Mouse (Mus musculus) liver, postnatal 0 days (tissue): ENCODE data around the gene Cryz. TPM values are rescaled to one million over a fixed set of nuclear protein-coding genes. Genes with fewer than 3 reads are reported as not detected.

Experiments
- ATAC-seq: fragments of 200-750 bp; cut with Nextera tagmentation; 2 replicates; pipeline ENCODE4 v1.8.0; 2017; ENCODE audit warnings: mild to moderate bottlenecking, moderate library complexity
- DNase-seq: peaks from one replicate; pipeline ENCODE4 v3.0.0-alpha.2; 2016
- H3K27ac ChIP-seq: fragments of 300-500 bp; sonication (generic); 2 replicates; pipeline ENCODE4 v1.5.1; 2014; ENCODE audit warnings: antibody characterized with exemption, moderate library complexity, mild to moderate bottlenecking, low read depth
- H3K27me3 ChIP-seq: fragments of 300-500 bp; sonication (generic); 2 replicates; pipeline ENCODE4 v1.6.1; 2014; ENCODE audit warnings: low read length, control low read depth, mixed read lengths; ENCODE audit not compliant: insufficient read depth
- H3K36me3 ChIP-seq: fragments of 300-500 bp; sonication (generic); replicated peaks from 2 replicates; pipeline ENCODE4 v1.6.1; 2014; ENCODE audit warnings: mild to moderate bottlenecking, control low read depth, low read length, moderate library complexity, mixed read lengths; ENCODE audit not compliant: insufficient read depth
- H3K4me1 ChIP-seq: fragments of 300-500 bp; sonication (generic); 2 replicates; pipeline ENCODE4 v1.6.1; 2014; ENCODE audit warnings: antibody characterized with exemption, mild to moderate bottlenecking, control low read depth; ENCODE audit not compliant: insufficient read depth
- H3K4me2 ChIP-seq: fragments of 300-500 bp; sonication (generic); 2 replicates; pipeline ENCODE4 v1.6.1; 2014; ENCODE audit warnings: low read depth, mild to moderate bottlenecking, low read length, moderate library complexity, mixed read lengths
- H3K4me3 ChIP-seq: fragments of 300-500 bp; sonication (generic); 2 replicates; pipeline ENCODE4 v1.5.1; 2014; ENCODE audit warnings: low read depth, low read length
- H3K9ac ChIP-seq: fragments of 300-500 bp; sonication (generic); replicated peaks from 2 replicates; pipeline ENCODE4 v1.6.1; 2014; ENCODE audit warnings: mild to moderate bottlenecking, moderate library complexity
- H3K9me3 ChIP-seq: fragments of 300-500 bp; sonication (generic); 2 replicates; pipeline ENCODE4 v1.6.1; 2016; ENCODE audit warnings: mild to moderate bottlenecking, control low read depth, low read length, mixed read lengths
- CTCF ChIP-seq: sonication (generic); IDR thresholded peaks from 2 replicates; pipeline ENCODE4 v1.5.1; 2016; ENCODE audit warnings: antibody characterized with exemption, low read depth
- EP300 ChIP-seq: IDR thresholded peaks from 2 replicates; pipeline ENCODE4 v1.6.1; 2016; ENCODE audit warnings: antibody characterized with exemption, low read depth, mild to moderate bottlenecking
- WGBS: fragments of 180-500 bp; shearing (Covaris S2); extraction: QIAGEN DNeasy Blood & Tissue Kit; methylation state at CpG from one replicate; pipeline ENCODE4 v1.1.7; 2014; ENCODE audit not compliant: insufficient replicate concordance; 5-methylcytosine and 5-hydroxymethylcytosine counted together
- polyA plus RNA-seq: library from polyadenylated mRNA; unstranded; fragments of >200 nt; fragmentation: Nextera tagmentation; extraction: Ambion mirVana; gene quantifications from 2 replicates; pipeline ENCODE4 v1.2.1, GENCODE M21; 2015

Gene Cryz
- polyA plus RNA-seq, 1 experiment from 2014 or later, result 27.5 TPM

- Histone ChIP-seq H3K4me3 (no peak overlapping the region), H3K9me3 (no peaks in the 10 kb centered on the region), H3K27ac (no peak overlapping the region), H3K4me1 (no peaks in the 10 kb centered on the region), H3K4me2 (no peak overlapping the region), H3K9ac (no peak overlapping the region), H3K27me3 (peaks cover 7% of the 10 kb centered on the region; the same call in 1 of the 2 replicates), H3K36me3 (no peaks in the 10 kb centered on the region)
- TF ChIP-seq EP300, result no peak
- TF ChIP-seq CTCF, result no peak
- WGBS, result 50% methylated on average over 3 of the region's 3 CpGs
- DNase-seq (no peak), ATAC-seq (no peak)
Measured at GRCm38 (mm10) chr3:154565437-154565836, 31.1 kb upstream of the Cryz start.

- H3K9me3 ChIP-seq, result no peaks in the 10 kb centered on the region
- no peak overlapping the region for H3K27ac ChIP-seq
- ATAC-seq (no peak), DNase-seq (no peak)
- no peak overlapping the region for H3K4me2 ChIP-seq
- H3K36me3 ChIP-seq, result no peaks in the 10 kb centered on the region
- H3K4me1 ChIP-seq, result no peaks in the 10 kb centered on the region
- H3K9ac ChIP-seq, result no peak overlapping the region
- 58% methylated on average over 14 of the region's 14 CpGs for WGBS
- no peak overlapping the region for H3K4me3 ChIP-seq
- H3K27me3 ChIP-seq, result peaks cover 12% of the 10 kb centered on the region; the same call in 1 of the 2 replicates
- TF ChIP-seq CTCF (no peak), EP300 (no peak)
Measured at GRCm38 (mm10) chr3:154570029-154570575, 26.4 kb upstream of the Cryz start.

- Histone ChIP-seq H3K27me3 (peaks cover 12% of the 10 kb centered on the region; the same call in 1 of the 2 replicates), H3K4me3 (no peak overlapping the region), H3K9ac (no peak overlapping the region), H3K4me1 (no peaks in the 10 kb centered on the region), H3K4me2 (no peak overlapping the region), H3K27ac (no peak overlapping the region), H3K9me3 (no peaks in the 10 kb centered on the region), H3K36me3 (no peaks in the 10 kb centered on the region)
- TF ChIP-seq EP300 (no peak), CTCF (no peak)
- 6% methylated on average over 12 of the region's 12 CpGs for WGBS
- ATAC-seq, result no peak
- DNase-seq, result no peak
Measured at GRCm38 (mm10) chr3:154570786-154571185, 25.7 kb upstream of the Cryz start.

GRCm38 (mm10) chr3:154572341-154572972, 24.1 kb upstream of the Cryz start:
- Histone ChIP-seq H3K27ac (no peak overlapping the region), H3K9me3 (no peaks in the 10 kb centered on the region), H3K4me2 (no peak overlapping the region), H3K36me3 (no peaks in the 10 kb centered on the region), H3K27me3 (peaks cover 10% of the 10 kb centered on the region; the same call in 1 of the 2 replicates), H3K9ac (no peak overlapping the region), H3K4me1 (no peaks in the 10 kb centered on the region), H3K4me3 (no peak overlapping the region)
- TF ChIP-seq CTCF (peak; percentile 87), EP300 (no peak)
- peak; percentile 65 for ATAC-seq
- DNase-seq, result peak; percentile 75
- 14% methylated on average over 12 of the region's 12 CpGs for WGBS

- Histone ChIP-seq H3K36me3 (no peaks in the 10 kb centered on the region), H3K4me2 (no peak overlapping the region), H3K27ac (no peak overlapping the region), H3K9ac (no peak overlapping the region), H3K9me3 (no peaks in the 10 kb centered on the region), H3K4me1 (no peaks in the 10 kb centered on the region), H3K4me3 (no peak overlapping the region), H3K27me3 (peaks cover 10% of the 10 kb centered on the region; the same call in 1 of the 2 replicates)
- WGBS, result 41% methylated on average over 6 of the region's 6 CpGs
- ATAC-seq (no peak), DNase-seq (no peak)
- TF ChIP-seq CTCF (no peak), EP300 (no peak)
Measured at GRCm38 (mm10) chr3:154573666-154574065, 22.8 kb upstream of the Cryz start.

- no peaks in the 10 kb centered on the region for H3K9me3 ChIP-seq
- no peak overlapping the region for H3K4me3 ChIP-seq
- H3K4me1 ChIP-seq, result no peaks in the 10 kb centered on the region
- H3K36me3 ChIP-seq, result 0 out of 2 replicates have a peak, but pooled peaks cover 5% of the 10 kb centered on the region
- no peak overlapping the region for H3K27ac ChIP-seq
- ATAC-seq, result peak; percentile 29
- H3K27me3 ChIP-seq, result no peaks in the 10 kb centered on the region
- H3K9ac ChIP-seq, result no peak overlapping the region
- no peak for DNase-seq
- no peak overlapping the region for H3K4me2 ChIP-seq
- TF ChIP-seq CTCF (no peak), EP300 (no peak)
- 82% methylated on average over 7 of the region's 8 CpGs for WGBS
Measured at GRCm38 (mm10) chr3:154577895-154578294, 18.6 kb upstream of the Cryz start.
